Mouse (Mus musculus): ENCODE measurements at regions not wholly inside any gene's neighbourhood (a gene's known extent, or its start where the extent isn't known, plus 50 kb on each side); places are given as distances from the start of the nearest gene placed in this dataset.
A peak's percentile ranks its signal among the peaks of the same experiment; 100 is the strongest.

- H3K27me3 ChIP-seq (ENCODE audit: insufficient read depth, low read length) = no peaks in the 10 kb centered on the region
- no peaks in the 10 kb centered on the region for H3K36me3 ChIP-seq (ENCODE audit: insufficient read depth, low read length)
- peak; percentile 43; the same call in 1 of the 2 replicates for TF ChIP-seq NANOG (IDR thresholded peaks at IDR 0.05; ENCODE audit: borderline replicate concordance, low read length)
- no peak for TF ChIP-seq POU5F1 (IDR thresholded peaks at IDR 0.05; ENCODE audit: borderline replicate concordance, low read length)
- peaks cover 29% of the 10 kb centered on the region for H3K4me1 ChIP-seq (replicated peaks; ENCODE audit: low read depth, low read length)
- H3K9me3 ChIP-seq (ENCODE audit: low read length) = peaks cover 9% of the 10 kb centered on the region; the same call in 1 of the 2 replicates
- peak overlapping the region; percentile 56 for H3K4me3 ChIP-seq (replicated peaks; ENCODE audit: low read length)
Observed at GRCm38 (mm10) chrX:12857881-12858755, 96.2 kb upstream of the Med14 start.

DNA sequence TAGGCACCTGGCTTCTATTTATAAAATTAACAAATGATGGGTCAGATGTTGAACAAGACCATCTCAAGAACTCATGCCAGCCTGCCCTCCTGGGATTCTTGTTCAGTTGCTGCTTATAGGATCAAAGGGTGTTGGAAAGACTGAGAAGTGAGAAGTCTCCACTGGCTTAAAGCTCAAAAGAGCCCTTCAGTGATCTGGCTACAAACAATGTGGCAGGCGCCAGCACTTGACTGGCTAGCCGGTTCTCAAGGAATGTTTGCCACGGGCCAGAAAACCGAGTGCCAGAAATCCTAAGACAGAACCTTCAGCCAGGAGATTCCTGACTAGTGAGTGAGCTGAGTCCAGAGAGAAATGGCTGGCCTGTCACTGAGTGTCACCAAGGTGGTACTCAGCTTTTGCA is 93.6 kb upstream of the Med14 start:
- Histone ChIP-seq H3K4me1 (replicated peaks; ENCODE audit: low read depth, low read length) (peaks cover 31% of the 10 kb centered on the region), H3K9me3 (ENCODE audit: low read length) (peaks cover 9% of the 10 kb centered on the region; the same call in 1 of the 2 replicates), H3K27me3 (ENCODE audit: insufficient read depth, low read length) (no peaks in the 10 kb centered on the region), H3K4me3 (replicated peaks; ENCODE audit: low read length) (no peak overlapping the region), H3K36me3 (ENCODE audit: insufficient read depth, low read length) (no peaks in the 10 kb centered on the region)
- TF ChIP-seq CTCF (conservative IDR thresholded peaks at IDR 0.05; ENCODE audit: low read length) (no peak), NANOG (IDR thresholded peaks at IDR 0.05; ENCODE audit: borderline replicate concordance, low read length) (no peak), POU5F1 (IDR thresholded peaks at IDR 0.05; ENCODE audit: borderline replicate concordance, low read length) (no peak)

GRCm38 (mm10) chrX:12851684-12852083 is 89.8 kb upstream of the Med14 start:
- TF ChIP-seq NANOG (IDR thresholded peaks at IDR 0.05; ENCODE audit: borderline replicate concordance, low read length) (no peak), CTCF (conservative IDR thresholded peaks at IDR 0.05; ENCODE audit: low read length) (peak; percentile 30), POU5F1 (IDR thresholded peaks at IDR 0.05; ENCODE audit: borderline replicate concordance, low read length) (no peak)
- peaks cover 9% of the 10 kb centered on the region; the same call in 1 of the 2 replicates for H3K4me1 ChIP-seq (replicated peaks; ENCODE audit: low read depth, low read length)
- no peak overlapping the region for H3K4me3 ChIP-seq (replicated peaks; ENCODE audit: low read length)
- no peaks in the 10 kb centered on the region for H3K36me3 ChIP-seq (ENCODE audit: insufficient read depth, low read length)
- H3K9me3 ChIP-seq (ENCODE audit: low read length) = peaks cover 9% of the 10 kb centered on the region; the same call in 1 of the 2 replicates
- H3K27me3 ChIP-seq (ENCODE audit: insufficient read depth, low read length) = no peaks in the 10 kb centered on the region

GRCm38 (mm10) chrX:12844431-12844830 is 82.6 kb upstream of the Med14 start:
- Histone ChIP-seq H3K9me3 (ENCODE audit: low read length) (no peaks in the 10 kb centered on the region), H3K4me1 (replicated peaks; ENCODE audit: low read depth, low read length) (peaks cover 6% of the 10 kb centered on the region), H3K4me3 (replicated peaks; ENCODE audit: low read length) (no peak overlapping the region), H3K27me3 (ENCODE audit: insufficient read depth, low read length) (no peaks in the 10 kb centered on the region), H3K36me3 (ENCODE audit: insufficient read depth, low read length) (no peaks in the 10 kb centered on the region)
- no peak for TF ChIP-seq CTCF (conservative IDR thresholded peaks at IDR 0.05; ENCODE audit: low read length)
- no peak for TF ChIP-seq NANOG (IDR thresholded peaks at IDR 0.05; ENCODE audit: borderline replicate concordance, low read length)
- TF ChIP-seq POU5F1 (IDR thresholded peaks at IDR 0.05; ENCODE audit: borderline replicate concordance, low read length) = no peak

DNA sequence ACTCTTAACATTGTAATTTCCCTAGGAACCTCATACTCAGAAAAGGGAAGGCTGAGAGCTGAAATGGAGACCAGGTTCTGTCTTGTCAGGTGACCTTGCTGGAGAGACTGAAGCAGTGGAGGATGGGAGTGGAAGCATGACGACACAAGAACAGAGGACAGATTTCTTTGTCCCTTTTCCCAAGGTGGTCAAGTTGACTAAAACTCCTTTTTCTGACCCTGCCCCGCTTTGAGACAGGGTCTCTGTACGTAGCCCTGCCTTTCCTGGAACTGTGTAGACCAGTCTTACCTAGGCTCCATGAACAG is 79.1 kb upstream of the Med14 start:
- no peaks in the 10 kb centered on the region for H3K9me3 ChIP-seq (ENCODE audit: low read length)
- H3K36me3 ChIP-seq (ENCODE audit: insufficient read depth, low read length) = no peaks in the 10 kb centered on the region
- H3K4me3 ChIP-seq (replicated peaks; ENCODE audit: low read length) = peak overlapping the region; percentile 55
- TF ChIP-seq NANOG (IDR thresholded peaks at IDR 0.05; ENCODE audit: borderline replicate concordance, low read length) (no peak), POU5F1 (IDR thresholded peaks at IDR 0.05; ENCODE audit: borderline replicate concordance, low read length) (no peak), CTCF (conservative IDR thresholded peaks at IDR 0.05; ENCODE audit: low read length) (no peak)
- H3K4me1 ChIP-seq (replicated peaks; ENCODE audit: low read depth, low read length) = peaks cover 38% of the 10 kb centered on the region
- no peaks in the 10 kb centered on the region for H3K27me3 ChIP-seq (ENCODE audit: insufficient read depth, low read length)

DNA sequence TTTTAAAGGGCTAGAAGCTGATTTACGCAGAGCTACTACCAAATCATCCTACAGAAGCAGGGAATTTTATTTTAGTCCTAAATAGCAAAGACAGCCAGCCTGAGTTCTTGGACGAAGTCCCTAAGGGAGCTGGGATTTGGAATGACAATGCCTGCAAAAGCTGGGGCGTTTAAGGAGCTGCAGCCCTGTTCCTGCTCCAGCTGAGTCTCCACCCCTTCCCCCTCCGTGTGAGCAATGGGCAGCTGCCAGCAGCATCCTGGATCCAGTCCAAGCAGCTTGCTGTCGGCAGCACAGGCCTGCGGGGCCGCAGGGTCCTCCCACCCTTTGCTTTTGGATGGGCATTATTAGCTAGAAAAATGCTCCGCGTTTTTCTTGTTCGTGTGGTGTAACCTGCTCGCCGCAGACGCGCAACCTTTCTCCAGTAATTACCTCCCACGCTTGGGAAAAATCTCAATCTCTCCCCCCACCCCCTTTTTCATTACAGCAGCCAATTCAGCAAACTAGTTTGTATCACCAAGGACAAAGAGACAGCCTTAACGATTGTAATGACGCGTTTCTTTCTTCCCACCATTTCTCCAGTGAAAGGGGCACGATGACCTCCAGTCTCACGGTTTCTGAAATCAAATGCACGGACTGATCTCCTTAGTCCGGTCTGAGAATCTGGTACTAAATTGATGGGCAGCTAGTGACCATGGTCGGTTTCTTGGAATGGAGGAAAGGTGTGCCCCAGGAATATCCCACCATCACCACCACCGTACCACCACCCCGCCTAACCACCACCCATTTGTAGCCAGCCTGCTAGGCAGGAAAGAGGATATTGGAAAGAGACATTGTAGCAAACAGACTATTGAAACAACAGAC is 78.5 kb upstream of the Med14 start:
- no peaks in the 10 kb centered on the region for H3K36me3 ChIP-seq (ENCODE audit: insufficient read depth, low read length)
- TF ChIP-seq NANOG (IDR thresholded peaks at IDR 0.05; ENCODE audit: borderline replicate concordance, low read length) (no peak), POU5F1 (IDR thresholded peaks at IDR 0.05; ENCODE audit: borderline replicate concordance, low read length) (no peak; the same call in 1 of the 2 replicates), CTCF (conservative IDR thresholded peaks at IDR 0.05; ENCODE audit: low read length) (no peak; the same call in 1 of the 2 replicates)
- H3K27me3 ChIP-seq (ENCODE audit: insufficient read depth, low read length) = no peaks in the 10 kb centered on the region
- H3K4me3 ChIP-seq (replicated peaks; ENCODE audit: low read length) = peak overlapping the region; percentile 55
- H3K9me3 ChIP-seq (ENCODE audit: low read length) = no peaks in the 10 kb centered on the region
- H3K4me1 ChIP-seq (replicated peaks; ENCODE audit: low read depth, low read length) = peaks cover 44% of the 10 kb centered on the region

GRCm38 (mm10) chrX:12839406-12840159 is 77.7 kb upstream of the Med14 start:
- Histone ChIP-seq H3K27me3 (ENCODE audit: insufficient read depth, low read length) (no peaks in the 10 kb centered on the region), H3K36me3 (ENCODE audit: insufficient read depth, low read length) (no peaks in the 10 kb centered on the region), H3K4me3 (replicated peaks; ENCODE audit: low read length) (peak overlapping the region; percentile 55), H3K9me3 (ENCODE audit: low read length) (no peaks in the 10 kb centered on the region), H3K4me1 (replicated peaks; ENCODE audit: low read depth, low read length) (peaks cover 52% of the 10 kb centered on the region)
- peak; percentile 23; the same call in 1 of the 2 replicates for TF ChIP-seq POU5F1 (IDR thresholded peaks at IDR 0.05; ENCODE audit: borderline replicate concordance, low read length)
- peak; percentile 46 for TF ChIP-seq CTCF (conservative IDR thresholded peaks at IDR 0.05; ENCODE audit: low read length)
- TF ChIP-seq NANOG (IDR thresholded peaks at IDR 0.05; ENCODE audit: borderline replicate concordance, low read length) = no peak

All from E14TG2a.4 (cell line).